Mouse (Mus musculus) liver, postnatal 0 days (tissue): ENCODE data around the gene Bace2.

Experiments
- CTCF ChIP-seq: sonication (generic); IDR thresholded peaks from 2 replicates; pipeline ENCODE4 v1.5.1; 2016; ENCODE audit warnings: antibody characterized with exemption, low read depth
- EP300 ChIP-seq: IDR thresholded peaks from 2 replicates; pipeline ENCODE4 v1.6.1; 2016; ENCODE audit warnings: antibody characterized with exemption, low read depth, mild to moderate bottlenecking

DNA sequence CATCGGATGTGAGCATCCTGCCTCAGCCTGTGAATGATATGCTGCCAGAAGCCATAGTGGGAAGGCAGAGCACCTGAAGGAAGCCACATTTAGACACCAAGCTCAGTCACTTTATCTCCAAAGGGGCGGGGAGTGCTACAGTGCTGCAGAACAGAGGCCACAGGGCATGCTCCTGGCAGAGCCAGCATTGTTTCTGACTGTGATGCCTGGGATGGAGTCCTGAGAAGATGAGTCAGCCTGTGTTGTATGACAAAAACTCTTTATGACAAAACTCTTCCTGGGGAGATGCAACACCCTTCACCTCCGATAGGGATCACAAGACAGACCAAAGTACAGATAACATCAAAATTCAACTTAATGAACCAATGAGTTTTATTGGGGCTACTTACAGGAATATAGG lies 35.0 kb upstream of the Bace2 start:
- TF ChIP-seq CTCF (no peak), EP300 (no peak)
